Mouse (Mus musculus) naive thymus-derived CD4-positive, alpha-beta T cell, adult 2 months (primary cell): ENCODE results near the gene Gcgr.
"Not testable (repeated sequence)": the region's sequence is repeated elsewhere in the genome, so short reads cannot be mapped to it uniquely, and the experiment has no call there.

Source experiments
- DNase-seq: peaks from one replicate; pipeline ENCODE4 v3.0.0-alpha.2; 2011; ENCODE audit warnings: low read depth

Gene Gcgr

DNA sequence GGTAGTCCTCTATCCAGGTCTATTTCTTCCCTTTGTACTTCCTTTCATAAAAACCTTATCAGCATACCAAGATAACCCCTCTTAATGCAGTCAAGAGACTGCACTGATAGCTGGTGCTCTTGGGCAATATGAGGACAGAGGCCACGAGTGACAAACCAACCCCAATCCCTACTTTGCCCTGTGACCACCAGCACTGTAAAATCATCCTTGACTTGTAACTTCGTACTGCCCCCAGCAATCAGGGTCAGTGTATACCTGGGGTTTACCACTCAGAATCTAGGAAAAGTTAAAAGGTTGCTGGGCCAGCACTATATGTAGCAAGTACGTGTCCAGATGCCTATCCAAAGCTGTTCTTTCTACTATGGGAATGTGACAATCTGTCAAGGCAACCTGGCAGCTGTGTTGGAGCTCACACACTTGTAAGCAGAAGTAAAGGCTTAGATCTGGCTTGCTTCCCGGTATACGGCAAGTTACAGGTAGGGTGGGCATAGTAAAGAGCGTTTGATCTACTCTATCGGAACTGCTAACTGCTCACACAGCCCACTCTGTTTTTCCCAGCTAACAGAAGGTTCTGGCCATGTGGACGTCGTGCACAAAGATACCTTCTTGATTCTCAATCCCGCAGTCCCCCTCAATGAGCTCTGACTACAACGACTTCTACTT lies 41.4 kb downstream of the Gcgr start:
- no peak for DNase-seq

DNA sequence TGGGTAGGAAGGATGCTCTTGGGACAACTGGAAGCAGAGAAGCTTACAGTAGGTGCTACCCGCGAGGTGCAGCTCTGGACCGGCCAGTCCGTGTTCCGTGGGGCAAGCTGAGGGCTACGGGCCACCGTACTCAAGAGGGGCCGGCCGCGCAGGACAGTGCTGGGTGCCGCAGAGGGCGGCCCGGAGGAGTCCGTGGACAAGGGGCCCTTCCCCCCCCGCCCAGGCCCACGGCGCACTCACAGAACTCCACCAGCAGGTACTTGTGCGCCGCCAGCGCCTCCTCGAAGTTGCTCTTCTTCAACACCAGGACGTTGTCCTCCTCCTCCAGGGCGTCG lies 41.9 kb downstream of the Gcgr start:
- DNase-seq = no peak

DNA sequence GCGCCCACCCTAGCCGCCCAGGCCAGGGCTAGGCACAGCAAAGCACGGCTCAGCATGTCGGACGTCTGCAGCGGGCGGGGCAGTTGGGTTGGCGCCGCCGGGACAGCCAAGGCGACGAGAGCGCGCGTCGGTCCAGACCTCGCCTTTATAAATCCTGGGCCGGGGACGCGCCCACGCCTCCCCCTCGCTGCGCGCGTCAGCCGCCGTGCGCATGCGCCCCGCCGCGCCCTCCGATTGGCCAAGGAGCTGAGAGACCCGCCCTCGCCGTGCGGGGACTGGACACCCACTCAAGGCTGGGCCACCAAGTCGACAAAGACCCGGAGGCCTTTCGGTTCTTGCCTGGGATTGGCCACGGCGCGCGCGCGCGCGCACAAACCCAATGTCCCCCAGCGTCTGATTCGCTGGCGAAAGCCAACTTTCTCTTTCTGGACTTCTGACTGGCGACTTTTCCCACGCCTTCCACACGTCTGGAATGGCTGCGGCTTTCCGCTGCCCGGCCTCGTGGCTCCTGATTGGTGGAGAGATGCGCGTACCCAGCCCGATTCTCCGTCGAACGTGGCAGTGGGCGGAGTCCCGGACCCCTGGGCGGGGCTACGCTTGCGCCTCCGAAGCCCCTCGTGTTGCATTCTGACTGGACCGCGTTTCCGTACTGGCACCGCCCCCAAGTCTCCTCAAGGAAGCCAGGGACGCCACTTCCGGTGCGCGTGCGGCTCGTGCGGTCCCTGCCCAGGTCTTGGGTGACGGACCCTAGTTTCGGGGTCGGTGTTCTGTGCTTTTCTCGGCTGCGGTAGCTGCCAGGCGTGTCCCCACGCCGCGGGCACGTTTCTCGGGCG lies 42.5 kb downstream of the Gcgr start, which contains the start of gene P4hb:
TSS of gene P4hb (minus strand) at position 502 of the 833 bp plus-strand sequence.
- DNase-seq = peak; percentile 98

DNA sequence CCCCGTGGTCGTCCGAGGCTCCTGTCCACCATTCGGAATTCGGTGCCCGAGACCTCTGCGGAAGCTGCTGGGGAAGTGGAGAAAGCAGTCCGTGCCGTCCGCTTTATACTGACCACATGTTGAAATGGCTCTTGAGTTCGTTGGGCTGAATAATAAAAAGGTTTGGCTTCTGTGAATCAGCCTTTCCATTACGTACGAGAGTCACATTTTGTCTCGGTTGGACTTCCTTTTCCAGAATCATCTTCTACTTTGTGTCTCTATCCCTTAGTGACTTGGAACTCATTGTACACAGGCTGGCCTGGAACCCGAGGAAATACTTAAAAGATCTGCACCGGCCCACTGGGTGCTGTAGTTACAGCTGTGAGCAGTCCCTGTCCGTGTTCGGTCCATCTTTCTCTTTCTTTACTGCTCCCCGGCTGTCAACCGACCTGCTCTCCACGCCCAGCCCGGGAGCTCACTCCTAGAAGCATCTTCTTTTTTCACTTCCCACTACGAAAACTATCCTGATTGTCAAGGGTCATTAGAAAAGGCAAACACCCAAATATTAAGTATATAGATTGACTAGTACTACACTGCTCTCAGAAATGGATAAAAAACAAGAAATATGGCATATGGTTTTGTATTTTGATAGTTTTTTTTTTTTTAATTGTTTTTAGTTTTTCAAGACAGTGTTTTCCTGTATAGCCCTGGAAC lies 43.2 kb downstream of the Gcgr start:
- peak; percentile 90 for DNase-seq

DNA sequence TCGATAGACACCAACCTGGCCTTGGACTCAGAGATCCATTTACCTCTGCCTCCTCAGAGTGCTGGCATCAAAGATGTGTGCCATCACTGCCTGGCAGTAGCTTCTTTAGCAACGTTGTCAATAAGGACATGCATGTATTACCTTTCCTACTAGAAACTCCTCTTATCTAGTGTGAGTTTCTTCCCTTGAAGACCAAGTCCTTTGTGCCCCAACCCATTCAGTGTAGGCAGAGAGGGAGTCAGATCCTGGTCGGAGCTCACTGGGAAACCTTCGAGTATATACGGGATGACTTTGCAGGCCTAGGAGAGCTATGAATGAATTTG lies 43.7 kb downstream of the Gcgr start:
- no peak for DNase-seq

DNA sequence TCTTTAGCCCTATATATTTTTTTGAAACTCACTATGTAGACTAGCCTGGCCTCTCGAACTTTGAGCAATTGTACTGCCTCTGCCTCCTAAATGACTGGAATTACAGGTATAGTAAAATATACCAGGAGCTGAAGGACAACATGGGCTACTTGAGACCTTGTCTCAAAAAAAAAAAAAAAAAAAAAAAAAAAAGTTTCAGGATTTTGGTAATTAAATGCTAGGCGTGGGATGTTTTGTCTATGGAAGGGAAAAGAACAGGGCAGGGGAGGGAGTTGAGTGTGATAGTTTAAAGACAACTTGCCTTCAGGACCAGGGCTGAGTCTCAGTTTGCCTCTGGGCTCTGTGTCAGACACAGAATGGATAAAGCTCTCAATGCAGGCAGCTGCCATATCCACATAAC lies 44.5 kb downstream of the Gcgr start:
- no peak for DNase-seq

DNA sequence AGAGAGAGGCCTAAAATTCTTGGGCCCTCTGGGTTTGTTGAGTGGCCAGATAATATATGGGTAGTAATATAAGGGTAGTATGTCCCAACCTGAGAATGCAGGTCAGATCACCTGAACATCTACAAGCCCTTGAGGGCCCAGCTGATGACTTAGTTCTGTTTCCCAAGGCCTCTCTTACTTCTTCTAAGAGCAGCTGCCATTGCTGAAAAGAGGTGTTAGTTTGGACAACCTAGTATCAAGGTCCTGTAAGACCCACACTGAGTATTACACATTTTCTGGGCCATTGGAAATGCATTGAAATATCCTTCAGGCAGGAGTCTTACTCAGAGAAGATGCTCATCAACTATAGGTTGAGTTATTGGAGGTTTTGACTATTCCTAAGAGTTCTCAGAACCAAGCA lies 45.4 kb downstream of the Gcgr start:
- DNase-seq = no peak

DNA sequence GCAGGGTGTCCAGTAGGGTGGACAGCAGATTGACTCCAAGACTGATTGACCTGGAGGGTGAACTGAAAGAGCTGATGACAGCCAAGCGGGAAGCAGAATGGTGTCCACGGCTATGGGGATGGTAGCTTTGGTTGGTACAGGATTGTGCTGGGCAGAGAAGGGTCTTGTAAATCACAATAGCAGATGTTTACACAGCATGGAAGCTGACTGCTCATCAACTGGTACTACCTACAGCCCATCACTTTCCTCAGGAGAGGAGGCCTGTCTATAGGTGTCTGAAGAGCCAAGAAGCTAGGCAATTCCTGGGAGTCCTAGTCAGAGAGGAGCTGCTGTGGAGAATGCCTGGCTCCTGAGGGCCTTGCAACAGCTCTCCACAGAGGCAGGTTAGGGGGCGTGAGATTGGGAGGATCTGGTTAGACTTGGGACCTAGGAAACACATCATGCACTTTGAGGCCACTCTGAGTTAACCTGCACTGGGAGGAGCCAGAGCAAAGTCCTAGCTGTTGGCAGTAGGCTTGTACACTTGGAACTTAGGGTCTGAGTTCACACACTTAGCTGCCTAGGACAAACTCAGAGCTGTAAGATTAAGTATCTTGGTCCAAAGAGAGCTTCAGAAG lies 46.0 kb downstream of the Gcgr start:
- DNase-seq = peak; percentile 30

DNA sequence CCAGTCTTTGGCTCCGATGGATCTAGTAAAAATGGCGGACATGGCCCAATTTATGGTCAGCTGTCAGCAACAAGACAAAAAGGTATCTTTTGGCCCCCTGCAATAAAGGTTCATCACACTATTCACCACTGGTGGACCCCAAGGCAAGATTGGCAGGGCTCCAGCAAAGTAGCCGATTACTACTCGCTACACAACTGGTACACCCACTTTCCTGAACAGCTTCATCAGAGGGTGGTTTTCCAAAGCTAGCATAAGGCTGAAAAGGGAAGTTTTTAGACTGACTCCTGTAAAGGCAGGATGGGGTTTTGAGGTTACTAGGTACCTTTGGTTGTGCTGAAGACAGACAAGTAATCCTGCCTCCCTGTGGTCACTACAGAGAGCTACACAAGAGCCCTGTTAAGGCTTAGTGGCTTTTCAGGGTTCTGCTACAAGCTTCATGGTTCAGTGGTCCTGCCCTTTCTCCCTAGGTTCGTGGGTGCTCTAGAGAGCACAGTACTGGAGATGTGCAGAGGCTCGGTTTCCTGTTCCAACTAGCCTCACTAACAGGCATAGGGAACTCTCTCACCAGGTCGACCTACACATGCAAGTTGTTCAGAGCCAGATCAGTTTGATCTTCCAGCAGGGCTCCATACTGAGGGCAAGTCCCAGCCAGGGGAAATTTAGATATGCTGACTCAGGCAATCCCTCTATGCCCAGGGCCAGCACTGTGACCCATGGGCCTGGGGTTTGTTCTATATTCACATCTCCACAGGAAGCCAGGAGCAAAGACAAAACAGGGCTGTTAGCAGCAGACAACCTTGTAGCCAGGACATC lies 46.9 kb downstream of the Gcgr start:
- DNase-seq = peak; percentile 72

DNA sequence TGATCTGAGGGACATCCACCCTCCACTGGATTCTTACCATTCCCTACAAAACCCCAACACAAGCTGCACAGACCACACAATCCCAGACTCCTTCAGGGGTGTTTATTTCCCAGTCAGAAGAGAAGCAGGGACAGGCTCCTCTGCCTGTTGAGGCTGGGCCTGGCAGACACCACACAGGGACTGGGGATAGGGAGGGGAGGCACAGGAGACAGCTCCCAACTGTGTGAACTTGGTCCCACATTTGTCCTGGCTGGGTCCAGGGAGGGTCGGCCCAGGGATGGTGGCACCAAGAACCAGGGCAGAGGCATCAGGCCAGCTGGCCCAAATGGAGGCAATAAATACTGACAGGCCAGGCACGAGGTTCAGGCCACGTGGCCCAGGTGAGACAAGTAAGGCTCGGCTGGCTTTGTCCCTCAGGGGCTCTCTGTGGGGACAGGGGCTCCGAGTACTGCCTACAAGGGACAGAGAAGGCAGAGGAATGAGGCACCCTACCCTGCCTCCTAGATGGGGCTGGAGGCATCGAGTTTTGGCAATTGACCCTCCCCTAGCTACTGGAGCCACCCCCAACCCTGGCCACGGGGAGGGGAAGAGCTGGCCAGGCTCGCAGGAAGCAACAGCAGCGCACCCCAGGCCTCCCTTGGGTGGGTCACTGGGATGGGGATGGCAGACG lies 47.7 kb downstream of the Gcgr start:
- DNase-seq = peak; percentile 27

DNA sequence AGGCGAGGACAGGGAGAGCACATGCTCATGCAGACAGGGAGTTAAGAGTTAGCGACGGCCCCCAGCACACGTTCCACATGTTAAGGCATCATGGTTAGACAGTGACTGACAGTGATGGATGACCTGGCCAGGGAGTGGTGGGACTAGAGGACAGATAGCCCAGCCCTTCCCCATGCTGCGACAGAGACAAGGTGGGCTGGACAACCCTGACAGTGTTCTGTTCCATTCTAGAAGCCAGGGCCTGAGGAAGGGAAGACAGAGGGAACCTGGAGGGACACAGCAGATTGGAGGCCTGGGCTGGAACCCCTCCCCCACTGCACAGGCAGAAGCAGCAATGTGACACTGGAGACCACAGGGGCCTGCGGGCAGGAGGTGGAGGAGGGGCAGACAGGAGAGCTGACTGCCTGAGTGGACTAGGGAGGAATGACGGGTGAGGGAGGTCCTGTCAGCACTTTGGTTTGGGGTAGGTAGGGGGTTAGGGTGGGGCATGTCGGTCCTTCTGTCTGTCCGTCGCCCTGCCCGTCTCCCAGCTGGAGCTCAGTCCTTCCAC lies 48.3 kb downstream of the Gcgr start:
- no peak for DNase-seq

DNA sequence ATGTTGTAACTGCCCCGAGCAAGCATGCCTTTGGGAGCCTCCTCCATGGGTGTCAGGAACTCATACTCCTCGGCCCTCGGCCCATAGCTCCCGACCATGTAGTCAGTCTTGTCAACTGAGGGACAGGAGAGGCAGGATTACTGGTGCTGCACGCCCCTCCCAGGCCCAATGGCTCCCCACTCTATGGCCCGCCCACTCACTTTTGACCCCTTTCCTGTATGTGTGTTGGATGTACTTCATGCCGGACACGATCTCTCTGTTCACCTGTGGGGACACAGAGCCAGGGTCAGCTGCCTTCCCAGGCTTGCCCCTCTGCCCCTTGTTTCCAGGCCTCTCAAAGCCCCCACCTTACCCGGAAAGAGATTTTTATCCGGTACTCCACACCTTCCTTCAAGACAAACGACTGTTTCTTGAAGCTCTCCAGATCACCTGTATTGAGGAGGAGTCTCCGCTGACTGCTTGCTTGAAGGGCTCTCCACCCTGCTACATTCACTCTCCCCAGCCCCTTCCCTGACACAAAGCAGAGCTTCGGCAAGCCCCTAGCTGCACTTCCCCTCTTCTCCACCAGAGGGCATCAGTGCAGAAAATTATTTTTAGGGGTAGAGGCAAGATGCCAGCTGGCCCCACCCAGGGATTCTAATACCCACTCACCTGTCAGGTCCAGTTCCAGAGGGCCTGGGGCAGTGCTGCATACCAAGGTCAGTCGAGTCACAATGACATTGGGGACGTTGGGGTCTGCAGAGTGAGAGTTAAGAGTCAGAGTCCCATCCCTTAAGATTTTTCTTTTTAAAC lies 49.0 kb downstream of the Gcgr start:
- peak; percentile 89 for DNase-seq

DNA sequence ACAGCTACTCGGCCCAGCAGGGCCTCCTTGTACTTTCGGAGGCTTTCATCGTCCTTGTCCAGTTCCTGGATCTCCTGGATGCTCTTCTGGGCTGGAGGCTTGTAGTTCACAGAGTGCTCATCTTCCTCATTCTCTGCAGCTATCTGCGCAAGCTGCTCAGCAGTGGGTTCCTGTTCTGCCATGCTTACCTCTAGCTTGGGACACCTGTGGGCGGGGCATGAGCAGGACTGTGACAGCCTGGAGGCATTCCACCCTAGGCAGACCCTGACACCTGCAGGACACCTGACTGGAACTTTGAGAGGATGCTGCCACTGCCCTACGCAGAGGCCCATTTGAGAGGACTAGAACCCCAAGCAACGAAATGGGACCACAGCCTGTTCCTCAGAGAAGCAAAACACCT lies 49.7 kb downstream of the Gcgr start:
- no peak for DNase-seq

DNA sequence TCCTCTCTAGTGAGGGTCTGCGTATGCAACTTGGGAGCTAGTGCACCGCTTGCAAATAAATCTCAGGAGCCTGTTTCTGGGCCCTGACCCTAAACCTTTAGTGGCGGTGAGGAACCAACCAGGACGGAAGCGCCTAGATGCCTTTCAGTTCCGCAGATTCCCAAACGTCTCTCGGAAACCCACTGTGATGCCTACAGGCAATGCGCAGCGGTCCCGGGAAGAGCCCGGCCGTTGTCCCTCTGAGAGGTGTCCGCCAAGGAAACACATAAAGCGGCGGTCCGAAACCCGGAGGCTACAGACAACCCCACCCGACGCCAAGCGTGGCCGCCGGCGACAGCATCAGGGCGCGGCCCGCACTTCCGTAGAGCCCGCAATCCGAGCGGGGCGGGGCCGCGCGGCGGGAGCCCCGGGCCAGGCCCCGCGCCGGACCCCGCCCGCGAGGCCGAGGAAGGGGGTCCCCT lies 50.4 kb downstream of the Gcgr start:
- peak; percentile 59 for DNase-seq

DNA sequence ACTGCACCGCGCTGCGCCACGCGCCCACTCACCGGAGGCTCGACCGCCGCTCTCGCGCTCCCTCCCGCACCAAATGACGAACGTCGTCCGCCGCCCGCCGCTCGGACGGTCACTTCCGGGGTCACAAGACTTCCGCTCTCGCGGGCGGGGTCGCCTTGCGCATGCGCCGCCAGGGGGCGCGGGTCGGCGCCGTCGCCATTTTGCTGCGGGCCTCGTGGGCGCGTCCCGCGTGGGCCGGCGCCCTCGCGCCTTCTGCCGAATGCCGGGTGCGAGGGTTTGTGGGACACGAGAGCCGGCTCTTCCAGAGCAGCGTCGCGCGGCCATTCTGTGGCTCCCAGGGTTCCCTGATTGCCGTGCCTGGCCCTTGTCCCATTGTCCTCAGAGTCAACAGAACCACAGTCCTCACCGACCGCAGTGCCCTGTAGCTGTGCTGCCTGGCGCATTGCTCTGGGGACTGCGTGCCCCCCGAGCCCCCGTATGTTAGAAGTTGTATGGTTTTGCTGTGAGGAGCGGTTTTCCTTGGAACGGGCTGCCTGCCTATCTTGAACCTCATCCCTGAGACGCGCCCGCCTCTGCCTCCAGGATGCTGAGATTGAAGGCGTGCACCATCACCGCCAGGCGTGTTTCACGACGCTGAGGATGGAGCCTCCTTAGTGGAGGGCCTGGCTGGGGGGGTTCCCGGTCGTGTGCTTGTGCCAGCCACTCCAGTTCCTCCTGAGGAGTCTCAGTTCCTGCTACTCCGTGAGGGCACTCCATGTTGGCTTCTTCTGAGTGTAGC lies 51.2 kb downstream of the Gcgr start, which contains the start of gene Arhgdia:
TSS of gene Arhgdia (minus strand) at position 135 of the 778 bp plus-strand sequence.
- peak; percentile 93 for DNase-seq

DNA sequence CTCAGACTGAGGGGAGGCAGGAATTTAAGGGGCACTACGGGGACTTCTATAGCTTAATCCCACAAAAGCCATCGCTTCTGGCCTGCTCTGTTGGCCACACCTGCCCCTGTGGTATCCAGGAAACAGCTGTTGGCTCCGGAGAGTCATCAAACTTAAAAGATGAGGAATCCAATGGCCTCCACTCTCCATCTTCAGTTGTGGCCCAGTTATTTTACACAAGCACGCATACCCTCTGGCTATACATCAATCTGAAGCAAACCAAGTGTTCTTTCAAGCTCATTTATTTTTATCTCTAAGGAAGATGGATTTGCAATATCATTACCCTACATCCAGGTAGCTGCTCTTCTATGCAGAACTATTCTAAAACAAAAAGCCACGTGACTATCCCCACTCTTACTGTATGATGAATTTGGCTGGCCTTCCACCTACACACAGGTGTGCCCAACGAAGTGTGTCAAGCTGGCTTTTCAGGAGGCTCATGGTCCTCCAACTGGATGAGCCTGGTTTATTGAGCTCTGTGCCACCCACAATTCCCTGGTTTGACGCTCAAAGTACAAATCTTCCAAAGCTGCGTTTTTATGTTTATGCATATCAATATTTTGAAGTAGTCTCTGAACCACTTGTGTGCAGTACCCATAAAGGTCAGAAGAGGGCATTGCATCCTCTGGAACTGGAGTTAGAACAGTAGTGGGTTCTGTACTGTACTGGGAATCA lies 51.9 kb downstream of the Gcgr start:
- DNase-seq = peak; percentile 84

DNA sequence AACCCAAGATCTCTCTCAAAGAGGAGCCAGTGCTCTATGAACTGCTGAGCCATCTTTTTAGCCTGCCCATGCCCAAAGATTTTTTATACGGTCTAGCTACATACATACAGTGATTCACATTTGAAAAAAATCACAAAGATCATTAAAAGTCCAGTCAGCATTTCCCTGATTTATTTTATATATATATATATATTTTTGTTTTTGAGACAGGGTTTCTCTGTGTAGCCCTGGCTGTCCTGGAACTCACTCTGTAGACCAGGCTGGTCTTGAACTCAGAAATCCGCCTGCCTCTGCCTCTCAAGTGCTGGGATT lies 52.4 kb downstream of the Gcgr start:
- DNase-seq = not testable (repeated sequence)

DNA sequence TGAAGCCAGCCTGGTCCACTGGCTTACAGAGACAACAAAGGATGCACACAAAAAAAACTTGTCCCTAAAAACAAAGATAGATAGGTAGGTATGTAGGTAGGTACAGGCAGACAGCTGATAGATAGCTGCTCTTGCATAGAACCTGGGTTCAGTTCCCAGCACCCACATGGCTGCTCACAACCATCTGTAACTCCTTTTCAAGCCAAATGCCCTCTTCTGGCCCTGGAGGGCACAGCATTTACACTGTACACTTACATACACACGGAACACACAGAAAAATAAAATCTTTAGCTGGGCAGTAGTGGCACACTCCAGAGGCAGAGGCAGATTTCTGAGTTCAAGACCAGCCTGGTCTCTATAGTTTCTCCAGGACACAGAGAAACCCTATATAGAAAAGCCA lies 53.4 kb downstream of the Gcgr start:
- DNase-seq = no peak

DNA sequence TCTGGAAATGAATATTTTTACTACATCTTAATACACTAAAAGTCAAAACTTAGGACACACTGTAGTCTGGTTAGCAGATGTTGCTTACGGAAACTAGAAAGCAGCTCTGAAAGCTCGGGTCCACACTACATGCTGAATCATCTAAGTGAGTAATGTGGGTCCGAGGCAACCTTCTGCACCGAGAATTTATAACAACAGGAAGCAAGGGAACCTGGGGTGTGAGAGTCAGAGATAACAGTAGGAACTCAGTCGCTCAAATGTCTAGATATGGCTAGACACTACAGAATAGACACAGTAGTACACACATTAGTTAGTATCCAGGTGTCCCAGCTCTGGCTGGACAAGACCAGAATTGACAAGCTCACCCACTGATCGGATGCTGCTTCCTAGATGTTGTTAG lies 58.0 kb downstream of the Gcgr start:
- DNase-seq = no peak
